Mouse (Mus musculus): ENCODE measurements at regions not wholly inside any gene's neighbourhood (a gene's known extent, or its start where the extent isn't known, plus 50 kb on each side); places are given as distances from the start of the nearest gene placed in this dataset.
"Not testable (repeated sequence)": the region's sequence is repeated elsewhere in the genome, so short reads cannot be mapped to it uniquely, and the experiment has no call there.

DNA sequence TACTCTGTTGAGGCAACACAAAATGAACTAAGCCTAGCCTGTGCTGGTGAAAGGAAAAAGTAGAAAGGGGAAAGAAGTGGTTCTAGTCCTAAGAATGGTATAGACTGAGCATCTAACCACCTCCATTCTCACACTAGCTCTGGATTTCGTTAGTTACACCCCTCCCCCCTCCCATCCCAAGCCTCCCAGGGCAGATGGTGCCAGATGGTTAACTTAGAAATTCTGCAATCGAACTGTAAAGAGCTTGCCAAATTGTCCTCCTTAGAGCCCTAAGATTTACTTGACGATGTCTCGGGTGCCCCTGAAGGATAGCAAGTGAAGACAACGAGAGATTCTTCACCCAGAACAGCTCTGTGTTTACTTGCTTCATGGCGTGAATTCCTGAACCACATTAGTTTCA lies 453.7 kb upstream of the Clint1 start:
- no peak for DNase-seq (ENCODE audit: inconsistent age in 2 of 2, low spot score in 1 of 2)

DNA sequence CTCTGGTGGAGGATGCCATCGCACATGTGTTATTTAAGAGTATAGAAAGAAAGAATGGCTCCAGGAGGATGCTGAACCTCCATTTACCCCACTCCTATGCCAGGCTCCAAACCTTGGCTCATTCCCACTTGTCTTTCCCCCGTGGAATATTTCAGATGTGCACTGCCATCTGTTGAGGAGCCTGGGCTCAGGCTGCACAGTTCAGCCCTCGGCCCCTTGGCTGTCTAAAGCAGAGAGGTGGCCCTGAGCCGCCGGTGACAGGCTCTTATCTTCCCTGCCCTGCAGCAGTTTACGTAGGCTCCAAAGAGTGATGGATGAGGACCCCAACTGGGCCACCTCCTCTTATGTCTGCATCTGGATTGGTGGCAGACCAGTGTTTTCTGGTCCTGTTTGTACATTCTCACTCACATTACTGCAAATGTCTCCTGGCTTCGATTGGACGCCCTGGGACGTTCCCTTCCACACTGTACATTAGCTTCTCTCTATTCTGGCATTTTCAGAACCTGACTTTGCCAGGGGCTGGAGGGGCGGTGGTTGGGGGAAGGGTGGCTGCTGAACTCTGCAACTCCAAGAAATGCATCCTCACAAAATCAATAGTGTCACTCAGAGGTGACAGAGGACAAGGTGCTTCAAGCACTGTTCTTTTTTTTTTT lies 447.3 kb upstream of the Clint1 start:
- DNase-seq (ENCODE audit: inconsistent age in 2 of 2, low spot score in 1 of 2), result no peak

DNA sequence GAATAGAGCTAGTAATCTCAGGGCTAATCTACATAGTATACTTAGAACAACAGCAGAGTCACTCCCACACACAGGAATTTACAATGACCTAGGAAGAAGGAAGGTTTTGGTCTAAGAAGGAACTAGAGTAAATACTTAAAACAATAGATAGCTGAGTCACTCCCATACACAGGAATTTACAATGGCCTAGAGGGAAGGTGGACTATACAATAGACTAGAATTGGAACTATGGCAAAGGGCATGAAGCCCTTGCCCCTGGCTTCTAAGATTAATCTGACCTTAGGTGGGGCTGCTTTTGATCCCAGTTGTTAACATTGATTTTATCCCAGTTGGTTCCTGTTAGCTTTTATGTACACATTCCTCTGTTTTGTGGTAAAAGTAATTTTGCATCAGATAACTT lies 427.8 kb upstream of the Clint1 start:
- DNase-seq (ENCODE audit: inconsistent age in 2 of 2, low spot score in 1 of 2), result not testable (repeated sequence)

DNA sequence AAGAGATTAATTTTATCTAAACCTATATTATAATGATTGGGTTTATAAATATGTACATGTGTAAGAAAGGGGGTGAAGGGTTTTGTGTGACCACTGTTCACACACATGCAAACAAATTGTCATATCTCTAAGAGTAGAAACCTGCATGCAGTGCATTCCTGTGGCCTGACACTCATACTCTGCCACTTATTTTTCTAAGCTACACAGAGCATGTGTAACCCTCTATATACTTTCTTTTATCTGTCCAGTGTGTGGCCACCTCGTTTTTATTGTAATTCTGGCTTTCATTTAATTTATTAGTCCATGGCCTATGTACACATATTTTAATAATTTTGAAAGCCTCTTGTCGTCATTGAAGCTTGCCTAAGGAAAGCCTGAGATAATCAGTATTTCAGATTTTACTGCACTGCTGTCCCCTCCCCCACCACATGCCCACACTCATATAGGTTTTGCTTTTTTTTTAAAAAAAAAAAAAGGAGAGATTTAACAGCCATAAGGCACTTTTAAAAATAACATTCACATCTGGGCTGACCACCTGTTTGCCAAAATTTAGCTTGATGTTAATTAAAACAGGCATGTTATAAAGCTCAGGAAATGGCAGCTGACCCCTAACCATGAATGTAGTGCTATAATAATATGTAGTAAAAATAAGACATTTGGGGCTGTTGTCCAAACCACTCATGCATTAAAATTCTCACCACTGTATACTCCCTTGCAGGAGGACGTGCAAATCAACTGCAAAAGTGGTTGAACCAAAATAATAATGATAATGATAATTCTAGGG lies 410.7 kb upstream of the Clint1 start:
- DNase-seq (ENCODE audit: inconsistent age in 2 of 2, low spot score in 1 of 2), result no peak

DNA sequence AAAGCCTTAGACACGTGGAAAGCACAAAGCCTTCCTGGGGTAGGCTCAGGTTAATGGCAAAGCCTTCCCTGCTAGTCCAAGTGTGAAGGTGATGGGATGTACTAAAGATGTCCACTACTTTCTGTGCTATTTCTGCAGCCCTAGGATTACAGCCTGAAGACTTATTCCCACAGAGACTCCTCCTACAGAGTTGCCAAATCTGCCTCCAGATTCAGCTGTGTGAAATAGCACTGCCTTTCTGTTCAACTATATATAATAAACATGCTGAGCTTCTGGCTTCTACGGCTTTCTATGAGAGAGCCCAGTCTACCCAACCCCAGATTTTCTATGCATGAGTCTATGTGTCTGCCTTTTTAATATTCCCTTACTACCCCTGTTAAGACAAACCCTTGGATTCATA lies 405.3 kb upstream of the Clint1 start:
- no peak for DNase-seq (ENCODE audit: inconsistent age in 2 of 2, low spot score in 1 of 2)

DNA sequence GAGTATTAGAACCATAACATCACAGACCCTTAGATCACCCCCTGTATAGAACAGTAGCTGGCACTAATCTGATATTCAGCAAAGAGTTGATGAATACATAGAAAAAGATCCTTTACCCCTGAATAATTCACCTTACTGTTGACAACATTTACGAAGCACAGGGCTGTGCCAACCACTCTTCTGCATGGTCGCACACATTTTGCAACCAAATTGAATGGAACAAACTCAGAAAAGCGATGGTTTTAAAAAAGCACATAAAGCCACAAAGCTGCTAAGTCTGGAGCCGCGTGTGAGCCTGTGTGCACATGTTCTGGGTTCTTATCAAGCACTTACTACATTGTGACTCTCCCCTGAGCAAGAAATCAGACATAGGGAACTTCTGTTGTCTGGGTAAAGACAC lies 397.6 kb upstream of the Clint1 start:
- no peak for DNase-seq (ENCODE audit: inconsistent age in 2 of 2, low spot score in 1 of 2)

DNA sequence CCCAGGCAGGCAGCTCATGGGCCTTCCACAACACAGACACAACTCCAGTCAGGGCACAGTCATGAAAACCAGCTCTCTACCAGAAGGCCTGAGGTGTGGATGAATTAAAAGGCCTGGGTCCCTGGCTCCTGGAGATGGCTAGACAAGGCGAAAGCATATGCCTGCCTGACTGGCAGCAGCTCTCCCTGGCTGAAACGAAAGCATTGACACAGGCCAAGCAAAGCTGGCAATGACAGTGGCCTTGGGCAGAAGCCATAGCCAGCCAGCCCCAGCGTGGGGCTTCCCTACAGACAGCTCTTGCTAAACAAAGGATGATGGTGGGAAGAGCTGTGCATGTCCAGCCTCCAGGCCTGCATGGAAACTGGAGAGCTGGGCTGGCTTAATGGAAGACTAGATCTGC lies 396.9 kb upstream of the Clint1 start:
- peak; percentile 12 to 61 for DNase-seq (ENCODE audit: inconsistent age in 2 of 2, low spot score in 1 of 2)

DNA sequence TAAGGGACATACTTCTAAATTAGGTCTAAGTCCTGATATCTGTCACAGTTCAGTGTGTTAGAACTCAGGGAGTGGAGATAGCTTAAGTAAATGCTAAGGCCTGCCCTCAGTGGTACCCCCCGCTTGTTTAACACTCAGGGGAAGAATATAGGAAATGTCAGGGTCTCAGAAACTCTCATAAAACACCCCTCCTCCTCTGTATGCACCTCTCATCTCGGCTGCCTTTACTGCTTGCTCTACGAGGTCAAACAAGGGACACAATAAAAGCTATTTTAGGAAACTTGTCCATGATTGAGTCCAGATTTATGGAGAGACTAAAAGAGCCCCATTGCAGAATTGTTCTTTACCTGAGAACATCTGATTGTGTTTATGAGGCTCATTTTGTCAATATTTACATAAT lies 395.1 kb upstream of the Clint1 start:
- DNase-seq (ENCODE audit: inconsistent age in 2 of 2, low spot score in 1 of 2), result no peak

DNA sequence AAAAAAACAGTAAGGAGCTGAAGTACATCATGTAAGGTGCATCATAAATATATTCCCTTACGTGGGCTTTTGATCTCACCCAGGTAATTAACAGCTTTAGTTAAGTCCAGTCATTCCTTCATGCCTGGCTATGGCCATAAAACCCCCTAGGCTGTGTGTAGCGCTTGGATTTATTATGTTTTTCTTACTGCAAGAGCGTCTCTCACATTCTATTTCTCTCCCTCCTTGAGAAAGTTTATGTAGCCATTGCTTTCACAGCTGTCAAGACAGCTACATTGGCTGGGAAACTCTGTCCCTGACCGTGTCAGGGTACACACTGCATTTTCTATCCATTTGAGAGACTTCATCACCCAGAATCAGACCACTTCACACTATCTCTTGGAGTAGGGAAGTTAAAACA lies 394.3 kb upstream of the Clint1 start:
- no peak for DNase-seq (ENCODE audit: inconsistent age in 2 of 2, low spot score in 1 of 2)

DNA sequence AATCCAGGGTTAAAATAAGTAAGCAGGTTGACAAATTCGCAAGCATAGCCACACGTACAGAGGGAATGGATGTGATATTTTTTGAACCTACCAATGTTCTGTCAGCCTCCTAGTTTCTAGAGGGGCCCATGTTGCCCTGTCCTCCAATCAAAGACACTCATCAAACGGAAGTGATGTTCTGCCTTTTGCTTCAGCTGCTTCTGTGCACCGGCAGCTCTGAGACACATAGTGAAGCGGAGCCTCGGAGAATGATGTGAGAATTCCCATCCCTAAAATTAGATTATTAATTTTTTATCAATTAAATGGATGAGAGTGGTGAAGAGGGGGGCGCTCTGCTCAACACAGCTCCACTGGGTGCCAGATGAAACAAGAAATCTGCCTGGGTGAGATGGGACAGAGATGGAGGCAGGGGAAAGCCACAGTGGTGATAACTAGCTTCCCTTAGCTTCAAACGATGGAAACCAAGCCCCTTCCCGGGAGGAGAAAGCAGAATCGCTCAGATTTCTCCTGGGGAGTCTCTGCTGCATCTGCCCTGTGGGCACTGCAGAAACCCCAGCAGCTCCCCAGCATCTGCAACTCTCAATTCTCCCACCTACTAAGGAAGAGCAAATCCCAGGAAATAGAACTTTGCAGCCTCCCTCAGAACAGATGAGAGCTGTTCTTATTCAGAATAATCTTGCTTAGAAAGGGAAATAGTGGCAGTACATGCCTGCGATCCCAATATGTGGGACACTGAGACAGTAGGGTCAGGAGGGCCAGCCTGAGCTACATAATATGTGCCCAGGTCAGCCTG lies 391.7 kb upstream of the Clint1 start:
- no peak for DNase-seq (ENCODE audit: inconsistent age in 2 of 2, low spot score in 1 of 2)

DNA sequence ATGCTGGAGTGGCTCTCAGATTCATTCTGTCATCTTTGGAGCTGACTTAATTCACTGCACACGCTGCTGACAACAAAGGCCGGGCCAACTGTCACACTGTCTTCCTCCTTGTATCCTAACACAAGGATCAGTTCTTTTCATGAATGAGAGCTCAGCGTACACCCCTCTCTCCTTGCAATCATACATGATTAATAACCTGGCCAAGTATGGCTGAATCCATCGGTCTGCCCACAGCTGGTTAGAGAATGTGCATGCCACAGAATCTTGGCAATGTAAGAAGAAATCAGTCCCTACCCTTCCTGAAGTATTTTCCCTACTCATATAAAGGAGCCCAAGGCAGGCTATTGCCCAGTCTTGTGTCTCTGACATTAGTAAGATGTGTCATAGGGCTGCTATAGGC lies 387.4 kb upstream of the Clint1 start:
- DNase-seq (ENCODE audit: inconsistent age in 2 of 2, low spot score in 1 of 2), result no peak

DNA sequence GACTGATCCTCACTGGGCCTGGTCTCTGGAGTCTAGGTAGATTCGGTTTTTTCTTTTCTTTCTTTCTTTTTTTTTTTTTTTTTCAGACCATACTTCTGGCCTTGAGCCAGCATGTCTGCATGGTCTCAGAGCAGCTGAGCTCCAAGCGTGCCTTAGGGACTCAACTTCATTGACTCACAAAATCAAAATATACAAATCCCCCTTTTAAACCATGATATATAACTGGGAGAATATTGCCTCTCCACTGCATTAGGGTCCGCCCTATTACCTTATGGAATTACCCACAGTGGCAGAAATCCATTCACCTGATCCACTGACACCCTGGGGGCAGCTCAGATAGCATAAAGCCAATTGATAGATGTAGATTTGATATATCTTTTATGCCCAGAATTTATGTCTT lies 385.5 kb upstream of the Clint1 start:
- no peak for DNase-seq (ENCODE audit: inconsistent age in 2 of 2, low spot score in 1 of 2)

DNA sequence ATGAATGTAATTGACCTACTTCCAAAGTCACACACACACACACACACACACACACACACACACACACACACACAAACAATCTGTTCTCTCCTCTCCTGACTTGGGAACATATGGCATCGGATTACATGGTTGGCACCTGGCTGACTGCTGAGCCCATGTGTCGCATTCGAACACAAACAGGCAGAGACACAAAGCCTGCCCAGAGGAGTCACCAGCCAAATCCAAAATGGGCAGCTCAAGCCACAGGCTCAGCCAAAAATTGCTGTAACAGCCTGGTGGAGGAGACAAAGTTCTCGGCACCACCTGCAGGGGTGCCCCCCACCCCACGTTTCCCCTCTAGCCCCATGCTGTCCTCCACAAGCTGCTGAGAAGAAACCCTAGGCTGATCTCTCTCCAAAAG lies 379.7 kb upstream of the Clint1 start:
- DNase-seq (ENCODE audit: inconsistent age in 2 of 2, low spot score in 1 of 2), result no peak

DNA sequence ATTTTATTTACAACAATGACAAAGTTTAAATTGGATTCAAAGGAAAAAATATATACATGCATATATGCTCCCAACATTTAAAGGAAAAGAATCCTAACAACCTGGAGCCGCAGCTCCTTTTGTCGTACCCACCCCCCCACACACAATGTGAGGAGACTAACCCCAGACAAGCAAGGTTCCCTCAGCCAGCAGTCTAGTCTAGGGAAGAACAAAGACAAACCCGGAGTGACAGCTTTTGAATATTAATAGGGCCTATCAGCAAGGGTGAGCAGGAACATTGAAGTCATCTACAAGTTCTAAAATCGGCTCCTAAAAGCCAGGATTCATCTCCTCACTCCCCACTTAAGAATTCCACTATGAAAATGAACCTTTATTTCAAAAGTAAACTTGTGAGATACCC lies 374.9 kb upstream of the Clint1 start:
- DNase-seq (ENCODE audit: inconsistent age in 2 of 2, low spot score in 1 of 2), result no peak

DNA sequence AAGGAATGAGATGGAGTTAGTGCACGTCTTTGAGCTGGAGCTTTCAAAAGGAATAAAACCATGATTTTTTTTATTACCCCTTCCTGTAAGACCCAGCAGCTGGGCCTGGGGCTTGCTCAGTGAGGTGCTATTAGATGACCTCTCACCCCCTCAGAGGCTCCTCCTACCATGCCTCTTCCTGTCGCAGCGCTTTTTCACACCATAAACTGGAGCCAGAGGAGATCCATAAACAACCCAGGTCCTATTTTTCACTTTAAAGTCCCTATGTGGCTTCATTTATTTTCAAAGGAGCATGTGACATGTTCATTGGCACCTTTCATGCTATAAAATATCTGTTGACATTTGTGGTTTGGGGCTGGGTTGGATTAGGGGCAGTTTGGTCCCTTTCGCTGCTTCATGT lies 365.9 kb upstream of the Clint1 start:
- DNase-seq (ENCODE audit: inconsistent age in 2 of 2, low spot score in 1 of 2), result no peak

DNA sequence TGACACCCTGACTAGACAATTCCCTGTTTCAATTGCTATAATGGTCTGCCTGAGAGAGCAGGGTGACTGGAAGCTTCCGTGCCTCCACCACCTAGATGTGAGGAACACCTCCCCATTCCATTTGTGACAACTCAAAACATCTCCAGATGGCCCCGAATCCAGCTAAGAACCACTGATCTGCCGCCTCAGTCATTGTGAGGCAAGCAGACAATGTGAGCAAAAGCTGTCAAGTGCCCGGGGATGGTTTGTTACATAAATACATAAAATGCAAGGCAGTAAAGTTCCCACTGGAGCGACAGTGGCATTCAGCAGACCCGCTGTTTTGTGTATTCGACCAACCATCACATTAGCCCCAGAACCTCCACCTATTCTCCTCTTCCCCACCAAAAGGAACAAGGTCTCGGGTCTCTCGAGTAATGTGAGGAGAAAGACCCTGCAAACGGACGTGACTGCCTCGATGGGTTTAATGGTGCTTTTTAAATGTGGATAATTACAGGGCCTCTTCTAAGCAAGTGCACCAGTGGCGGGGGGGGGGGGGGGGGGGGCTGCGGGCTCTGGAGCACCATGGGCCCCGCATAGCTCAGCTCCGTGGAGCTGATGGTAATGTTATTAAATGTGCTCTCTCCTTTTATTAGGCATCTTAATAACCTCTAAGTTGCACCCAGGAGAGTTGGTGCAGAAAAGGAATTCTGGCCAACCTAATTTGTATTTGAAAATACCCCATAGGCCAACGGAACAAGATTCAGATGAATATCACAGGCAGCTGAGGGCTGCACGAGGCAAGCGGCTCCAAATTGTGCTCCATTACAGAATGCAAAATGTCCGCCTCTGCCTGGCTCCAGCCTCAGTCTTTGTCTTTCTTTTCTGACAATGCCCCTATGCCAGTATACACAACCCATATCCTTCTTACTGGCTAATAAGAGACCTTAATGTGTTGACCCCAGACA lies 360.6 kb upstream of the Clint1 start:
- DNase-seq (ENCODE audit: inconsistent age in 2 of 2, low spot score in 1 of 2), result no peak

DNA sequence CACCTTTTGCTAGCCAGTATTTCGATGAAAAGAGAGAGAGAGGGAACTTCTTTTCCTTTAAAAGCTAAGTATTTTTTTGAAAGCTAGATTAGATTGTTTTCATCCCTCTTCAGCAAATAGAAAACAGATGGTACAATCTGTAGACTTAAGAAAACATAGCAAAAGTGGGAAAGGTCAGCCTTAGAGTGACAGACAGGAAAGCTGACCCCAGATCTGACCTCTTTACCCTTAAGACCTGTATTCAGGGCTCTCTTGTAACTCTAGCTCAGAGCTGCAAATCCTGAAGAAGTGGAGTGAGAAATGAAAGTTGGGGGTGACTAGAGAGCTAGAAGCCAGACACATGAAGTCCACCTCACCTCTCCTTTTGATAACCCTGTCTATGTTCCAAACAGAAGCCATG lies 356.6 kb upstream of the Clint1 start:
- no peak for DNase-seq (ENCODE audit: inconsistent age in 2 of 2, low spot score in 1 of 2)

DNA sequence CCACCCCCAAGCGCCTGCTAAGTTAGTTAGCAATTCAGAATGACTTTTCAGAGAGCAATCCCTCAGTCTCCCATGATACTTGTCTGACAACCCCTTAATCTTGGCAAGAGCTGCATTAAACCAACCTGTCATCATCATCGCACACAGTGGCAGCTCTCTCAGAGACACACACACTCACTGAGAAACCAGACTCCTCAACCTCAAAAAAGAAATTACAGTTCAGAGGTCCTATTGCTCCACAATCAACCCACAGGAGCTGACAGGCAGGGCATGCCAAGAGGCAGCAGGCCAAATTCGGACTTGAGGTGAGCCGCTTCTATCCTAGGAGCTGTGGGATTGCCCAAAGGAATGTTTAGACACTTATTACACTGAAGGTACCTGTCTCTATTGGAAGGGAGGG lies 343.3 kb upstream of the Clint1 start:
- peak in 1 of 2 experiments; percentile 19 for DNase-seq (ENCODE audit: inconsistent age in 2 of 2, low spot score in 1 of 2)

DNA sequence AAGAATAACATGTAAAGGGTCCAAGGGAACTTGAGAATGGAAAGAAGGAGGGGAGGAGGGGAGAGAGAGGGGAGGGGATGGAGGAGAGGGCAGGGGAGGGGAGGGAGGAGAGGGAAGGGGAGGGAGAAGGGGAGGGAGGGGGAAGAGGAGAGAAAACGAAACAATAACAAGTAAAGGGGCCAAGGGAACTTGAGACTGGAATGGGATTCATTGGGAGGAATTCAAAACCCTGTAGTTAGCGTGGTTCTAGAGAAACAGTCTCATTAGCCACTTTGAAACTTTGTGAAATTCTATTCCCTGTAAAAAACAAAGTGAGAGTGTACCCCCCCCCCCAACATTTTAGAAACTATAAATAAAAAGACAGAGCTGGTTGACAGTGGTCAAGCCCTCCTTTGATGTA lies 342.6 kb upstream of the Clint1 start:
- no peak for DNase-seq (ENCODE audit: inconsistent age in 2 of 2, low spot score in 1 of 2)

DNA sequence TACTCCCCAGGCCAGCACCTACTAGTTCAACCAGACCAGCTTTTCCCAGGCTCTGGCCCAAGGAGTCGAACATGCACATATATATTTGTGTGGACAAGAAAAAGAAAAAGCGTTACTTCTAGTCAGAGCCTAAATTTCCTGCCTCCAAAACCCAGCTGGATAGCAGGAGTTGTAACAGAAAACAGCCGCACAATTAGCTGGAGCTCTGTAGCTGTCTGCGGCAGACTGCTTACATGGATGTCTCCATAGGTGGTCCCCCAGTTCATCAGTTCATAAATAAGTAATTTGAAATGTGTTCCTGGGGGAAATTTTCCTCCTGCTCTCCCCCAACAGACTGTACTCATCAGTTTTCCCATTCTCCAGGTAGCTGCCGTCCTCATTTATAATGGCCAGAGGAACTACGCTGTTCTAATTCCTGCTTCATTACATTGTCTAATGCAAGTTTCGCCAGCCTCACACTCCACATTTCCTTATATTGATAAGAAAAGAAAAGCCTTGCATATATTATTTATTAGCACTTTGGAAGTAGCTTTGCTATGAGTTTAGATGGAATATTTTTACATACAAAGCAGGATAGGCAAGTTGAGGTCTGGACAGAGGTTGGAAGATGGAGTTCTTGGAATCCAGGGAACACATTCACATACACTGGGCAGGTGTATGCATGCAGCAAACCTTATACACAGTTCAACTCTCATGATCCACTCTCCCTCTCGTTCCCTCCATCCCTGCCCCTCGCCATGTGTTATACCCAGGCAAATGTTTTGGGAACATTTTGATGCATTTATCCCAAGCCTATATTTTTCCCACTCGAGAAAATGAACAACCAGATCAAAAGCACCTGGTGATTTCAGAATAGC lies 337.2 kb upstream of the Clint1 start:
- no peak for DNase-seq (ENCODE audit: inconsistent age in 2 of 2, low spot score in 1 of 2)

Data from adrenal gland, adult (tissue).